Mouse (Mus musculus): ENCODE results near the gene Fer1l5. TPM values are rescaled to one million over a fixed set of nuclear protein-coding genes. Genes with fewer than 3 reads are reported as not detected.

Gene Fer1l5
- total and polyA plus RNA-seq, 2 experiments from 2014 or later: 0.20 TPM; not detected in 1

DNA sequence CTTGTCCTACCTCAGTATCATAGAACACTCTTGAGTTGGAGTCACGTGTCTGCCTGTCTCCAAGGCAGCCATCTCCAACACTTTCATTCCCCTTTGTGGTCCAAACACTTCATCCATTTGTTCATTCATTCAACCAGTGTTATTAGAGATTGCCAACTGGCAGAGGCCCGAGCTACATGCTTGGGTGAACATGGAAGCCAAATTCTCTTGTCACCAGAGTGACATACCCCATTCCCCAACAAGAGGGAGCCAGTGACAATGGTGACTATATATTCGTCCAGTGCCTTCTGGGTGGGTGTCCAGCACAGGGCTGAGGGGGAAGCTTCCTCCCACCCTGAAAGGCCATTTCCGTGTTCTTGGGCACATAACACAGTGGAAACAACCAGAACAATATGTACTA, 7.5 kb downstream of the Fer1l5 start:
- TF ChIP-seq EP300 (IDR thresholded peaks at IDR 0.05; ENCODE audit: low read depth) (no peak), CTCF (IDR thresholded peaks at IDR 0.05; ENCODE audit: low read depth) (peak; percentile 18; the same call in 1 of the 2 replicates)
- no peak overlapping the region for H3K9ac ChIP-seq (replicated peaks; ENCODE audit: low read depth, low read length)
- no peak overlapping the region for H3K27ac ChIP-seq (ENCODE audit: low read depth)
- DNase-seq (ENCODE audit: low spot score) (no peak), ATAC-seq (ENCODE audit: insufficient read depth, low read depth) (no peak)
- H3K9me3 ChIP-seq (replicated peaks; ENCODE audit: control insufficient read depth, low read length): no peaks in the 10 kb centered on the region
- WGBS: 68% methylated on average over 4 of the region's 4 CpGs
- no peak overlapping the region for H3K4me3 ChIP-seq (ENCODE audit: low read depth, low read length)
- H3K27me3 ChIP-seq (ENCODE audit: control insufficient read depth, insufficient read depth, low read length): no peaks in the 10 kb centered on the region
- H3K4me1 ChIP-seq (ENCODE audit: control insufficient read depth, insufficient read depth): no peaks in the 10 kb centered on the region
- H3K4me2 ChIP-seq (ENCODE audit: low read depth, low read length): no peak overlapping the region
- no peaks in the 10 kb centered on the region for H3K36me3 ChIP-seq (replicated peaks; ENCODE audit: control insufficient read depth, insufficient read depth, low read length)

DNA sequence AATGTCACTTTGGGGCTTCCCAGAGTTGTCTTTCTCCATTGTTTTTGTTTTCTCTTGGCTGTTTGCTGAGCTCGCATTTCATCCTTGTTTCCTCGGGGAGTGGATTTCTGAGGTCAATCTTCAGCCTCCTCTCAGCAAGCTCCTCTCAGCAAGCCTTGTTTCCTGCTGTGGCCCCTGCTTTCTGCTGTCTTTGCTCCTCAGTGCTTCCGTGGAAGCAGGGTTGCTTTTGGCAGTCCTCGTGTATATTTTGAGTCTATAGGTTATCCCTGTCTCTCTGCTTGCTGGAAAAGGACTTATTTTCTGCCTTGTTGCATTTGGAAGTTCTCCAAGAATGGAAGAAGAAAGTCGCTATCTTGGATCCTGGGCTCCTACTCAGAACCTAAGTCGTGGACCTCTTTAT, 24.9 kb downstream of the Fer1l5 start:
- no peak overlapping the region for H3K9ac ChIP-seq (replicated peaks; ENCODE audit: low read depth, low read length)
- ATAC-seq (ENCODE audit: insufficient read depth, low read depth) (no peak), DNase-seq (ENCODE audit: low spot score) (no peak)
- 0 out of 2 replicates have a peak, but pooled peaks cover 4% of the 10 kb centered on the region for H3K4me1 ChIP-seq (ENCODE audit: control insufficient read depth, insufficient read depth)
- TF ChIP-seq CTCF (IDR thresholded peaks at IDR 0.05; ENCODE audit: low read depth) (no peak), EP300 (IDR thresholded peaks at IDR 0.05; ENCODE audit: low read depth) (no peak)
- no peaks in the 10 kb centered on the region for H3K36me3 ChIP-seq (replicated peaks; ENCODE audit: control insufficient read depth, insufficient read depth, low read length)
- H3K4me3 ChIP-seq (ENCODE audit: low read depth, low read length): no peak overlapping the region
- 21% methylated on average over 6 of the region's 6 CpGs for WGBS
- H3K27me3 ChIP-seq (ENCODE audit: control insufficient read depth, insufficient read depth, low read length): no peaks in the 10 kb centered on the region
- no peak overlapping the region for H3K4me2 ChIP-seq (ENCODE audit: low read depth, low read length)
- H3K9me3 ChIP-seq (replicated peaks; ENCODE audit: control insufficient read depth, low read length): no peaks in the 10 kb centered on the region
- H3K27ac ChIP-seq (ENCODE audit: low read depth): no peak overlapping the region

DNA sequence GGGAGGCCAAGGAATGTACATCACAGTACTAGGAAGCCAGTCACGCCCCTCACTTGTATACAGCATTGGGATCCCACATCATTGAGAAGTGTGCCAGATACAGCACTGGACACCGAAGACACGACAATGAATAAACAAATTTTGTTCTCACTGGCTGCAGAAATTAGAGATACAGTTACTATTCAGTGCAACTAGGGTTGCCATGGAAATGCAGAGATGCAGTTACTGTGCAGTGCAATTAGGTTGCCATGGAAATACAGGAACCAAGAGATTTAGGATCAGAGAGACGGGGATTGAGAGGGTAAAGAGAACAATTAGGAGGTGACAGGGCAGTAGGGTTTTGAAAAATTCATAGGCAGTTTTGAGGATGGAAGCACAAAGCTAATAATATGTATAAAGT, 29.4 kb downstream of the Fer1l5 start:
- no peak for DNase-seq (ENCODE audit: low spot score)
- TF ChIP-seq EP300 (IDR thresholded peaks at IDR 0.05; ENCODE audit: low read depth) (no peak), CTCF (IDR thresholded peaks at IDR 0.05; ENCODE audit: low read depth) (no peak)
- Histone ChIP-seq H3K9ac (replicated peaks; ENCODE audit: low read depth, low read length) (no peak overlapping the region), H3K27ac (ENCODE audit: low read depth) (no peak overlapping the region), H3K4me3 (ENCODE audit: low read depth, low read length) (no peak overlapping the region), H3K9me3 (replicated peaks; ENCODE audit: control insufficient read depth, low read length) (no peaks in the 10 kb centered on the region), H3K36me3 (replicated peaks; ENCODE audit: control insufficient read depth, insufficient read depth, low read length) (no peaks in the 10 kb centered on the region), H3K4me2 (ENCODE audit: low read depth, low read length) (no peak overlapping the region), H3K27me3 (ENCODE audit: control insufficient read depth, insufficient read depth, low read length) (no peaks in the 10 kb centered on the region), H3K4me1 (ENCODE audit: control insufficient read depth, insufficient read depth) (no peaks in the 10 kb centered on the region)
- WGBS: 77% methylated on average over 4 of the region's 4 CpGs
- no peak for ATAC-seq (ENCODE audit: insufficient read depth, low read depth)

DNA sequence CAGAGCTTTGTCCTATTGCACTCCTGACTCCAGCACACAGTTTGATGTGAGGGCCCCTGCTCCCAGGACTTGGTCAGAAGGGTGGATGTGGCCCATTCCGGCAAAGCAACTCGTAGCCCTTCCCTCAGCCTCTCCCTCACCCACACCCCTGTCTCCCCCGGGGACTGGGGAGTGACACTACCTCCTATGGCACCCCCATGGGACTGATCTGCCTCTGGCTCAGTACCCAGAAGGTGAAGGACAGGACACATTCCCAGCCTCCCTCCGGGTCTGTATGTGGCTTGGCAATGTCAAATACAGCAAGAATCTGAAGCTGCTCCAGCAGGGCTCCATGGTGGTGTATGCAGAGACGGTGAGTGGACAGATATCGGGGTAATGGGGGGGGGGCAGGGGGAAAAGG, 32.4 kb downstream of the Fer1l5 start:
- no peak overlapping the region for H3K4me2 ChIP-seq (ENCODE audit: low read depth, low read length)
- ATAC-seq (ENCODE audit: insufficient read depth, low read depth): no peak
- H3K9ac ChIP-seq (replicated peaks; ENCODE audit: low read depth, low read length): no peak overlapping the region
- H3K9me3 ChIP-seq (replicated peaks; ENCODE audit: control insufficient read depth, low read length): no peaks in the 10 kb centered on the region
- H3K27me3 ChIP-seq (ENCODE audit: control insufficient read depth, insufficient read depth, low read length): no peaks in the 10 kb centered on the region
- no peaks in the 10 kb centered on the region for H3K36me3 ChIP-seq (replicated peaks; ENCODE audit: control insufficient read depth, insufficient read depth, low read length)
- WGBS: 57% methylated on average over 6 of the region's 6 CpGs
- TF ChIP-seq CTCF (IDR thresholded peaks at IDR 0.05; ENCODE audit: low read depth): no peak
- no peak for TF ChIP-seq EP300 (IDR thresholded peaks at IDR 0.05; ENCODE audit: low read depth)
- DNase-seq (ENCODE audit: low spot score): no peak
- H3K27ac ChIP-seq (ENCODE audit: low read depth): no peak overlapping the region
- no peak overlapping the region for H3K4me3 ChIP-seq (ENCODE audit: low read depth, low read length)
- no peaks in the 10 kb centered on the region for H3K4me1 ChIP-seq (ENCODE audit: control insufficient read depth, insufficient read depth)

DNA sequence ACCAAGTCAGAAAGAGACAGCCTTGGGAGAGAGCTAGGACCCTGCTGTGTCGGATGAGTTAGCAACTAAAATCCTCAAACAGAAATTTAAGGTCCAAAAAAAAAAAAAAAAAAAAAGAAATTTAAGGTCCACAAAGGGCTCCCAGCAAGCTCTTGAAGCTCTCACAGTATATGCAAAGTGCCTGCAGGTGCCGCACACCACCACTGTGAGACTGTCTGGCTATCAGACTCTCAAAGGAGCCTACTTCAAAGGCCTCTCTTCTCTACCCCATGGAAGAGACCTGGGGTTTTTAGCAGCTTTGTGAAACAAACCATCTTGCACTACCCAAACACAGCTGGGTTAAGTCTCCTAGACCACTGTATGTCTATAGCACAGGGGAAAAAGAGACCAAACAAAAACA, 57.4 kb downstream of the Fer1l5 start:
- Histone ChIP-seq H3K4me1 (ENCODE audit: control insufficient read depth, insufficient read depth) (no peaks in the 10 kb centered on the region), H3K9me3 (replicated peaks; ENCODE audit: control insufficient read depth, low read length) (no peaks in the 10 kb centered on the region), H3K36me3 (replicated peaks; ENCODE audit: control insufficient read depth, insufficient read depth, low read length) (peaks cover 76% of the 10 kb centered on the region), H3K4me2 (ENCODE audit: low read depth, low read length) (no peak overlapping the region), H3K4me3 (ENCODE audit: low read depth, low read length) (no peak overlapping the region), H3K27me3 (ENCODE audit: control insufficient read depth, insufficient read depth, low read length) (no peaks in the 10 kb centered on the region), H3K27ac (ENCODE audit: low read depth) (no peak overlapping the region), H3K9ac (replicated peaks; ENCODE audit: low read depth, low read length) (no peak overlapping the region)
- 80% methylated on average over 2 of the region's 2 CpGs for WGBS
- TF ChIP-seq EP300 (IDR thresholded peaks at IDR 0.05; ENCODE audit: low read depth) (no peak), CTCF (IDR thresholded peaks at IDR 0.05; ENCODE audit: low read depth) (no peak)
- DNase-seq (ENCODE audit: low spot score) (no peak), ATAC-seq (ENCODE audit: insufficient read depth, low read depth) (no peak)

DNA sequence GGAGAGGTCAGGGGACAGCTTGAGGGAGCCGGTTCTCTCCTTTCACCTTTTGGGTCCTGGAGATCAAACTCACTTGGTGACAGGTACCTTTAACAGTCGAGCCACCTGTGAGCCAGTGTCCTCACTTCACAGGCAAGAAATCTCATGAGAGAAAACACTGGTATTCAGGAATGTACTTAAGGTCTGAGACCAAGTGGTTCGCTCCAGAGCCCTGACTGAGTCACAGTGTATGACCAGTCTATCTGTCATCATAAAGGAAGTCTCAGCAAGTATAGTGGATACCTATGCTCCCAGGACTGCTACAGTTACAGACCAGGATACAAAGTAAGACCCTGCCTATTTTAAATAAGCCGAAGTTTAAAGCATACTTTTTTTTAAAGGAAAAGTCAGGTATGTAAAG, 60.9 kb downstream of the Fer1l5 start:
- no peak overlapping the region for H3K4me2 ChIP-seq (ENCODE audit: low read depth, low read length)
- no peaks in the 10 kb centered on the region for H3K27me3 ChIP-seq (ENCODE audit: control insufficient read depth, insufficient read depth, low read length)
- H3K9ac ChIP-seq (replicated peaks; ENCODE audit: low read depth, low read length): no peak overlapping the region
- no peak overlapping the region for H3K27ac ChIP-seq (ENCODE audit: low read depth)
- TF ChIP-seq CTCF (IDR thresholded peaks at IDR 0.05; ENCODE audit: low read depth) (no peak), EP300 (IDR thresholded peaks at IDR 0.05; ENCODE audit: low read depth) (no peak)
- no peaks in the 10 kb centered on the region for H3K9me3 ChIP-seq (replicated peaks; ENCODE audit: control insufficient read depth, low read length)
- peaks cover 72% of the 10 kb centered on the region for H3K36me3 ChIP-seq (replicated peaks; ENCODE audit: control insufficient read depth, insufficient read depth, low read length)
- no peaks in the 10 kb centered on the region for H3K4me1 ChIP-seq (ENCODE audit: control insufficient read depth, insufficient read depth)
- H3K4me3 ChIP-seq (ENCODE audit: low read depth, low read length): no peak overlapping the region
- WGBS: 78% methylated on average over 4 of the region's 4 CpGs
- ATAC-seq (ENCODE audit: insufficient read depth, low read depth): no peak
- no peak for DNase-seq (ENCODE audit: low spot score)

Data from heart, postnatal 0 days (tissue).